Mouse (Mus musculus) CH12.LX (cell line): ENCODE measurements around the gene Cep112. TPM values are rescaled to one million over a fixed set of nuclear protein-coding genes. Genes with fewer than 3 reads are reported as not detected.

Experiments used
- DNase-seq: peaks from one replicate; pipeline ENCODE4 v3.0.0-alpha.2; 2013; ENCODE audit errors: extremely low read depth
- H3K27ac ChIP-seq: 2 replicates; pipeline ENCODE4 v1.5.1; 2012; ENCODE audit warnings: low read depth, mild to moderate bottlenecking, control low read depth, moderate library complexity; ENCODE audit not compliant: insufficient read depth
- H3K27me3 ChIP-seq: replicated peaks from 2 replicates; pipeline ENCODE3; 2012; ENCODE audit warnings: inconsistent platforms
- H3K36me3 ChIP-seq, 2 experiments: replicated peaks in 1 of 2; 2 replicates each; pipeline versions ENCODE3 to v1.6.1; 2012; ENCODE audit warnings: inconsistent platforms in 1 of 2, low read length in 1 of 2, mild to moderate bottlenecking in 1 of 2, mixed read lengths in 1 of 2, moderate library complexity in 1 of 2; ENCODE audit not compliant: control insufficient read depth in 1 of 2, insufficient read depth in 1 of 2
- H3K4me1 ChIP-seq, 2 experiments: 2 replicates each; pipeline ENCODE4 v1.6.1; 2012; ENCODE audit warnings: inconsistent platforms in 1 of 2, moderate library complexity in 1 of 2; ENCODE audit not compliant: insufficient read depth in 2 of 2, control insufficient read depth in 1 of 2
- H3K4me2 ChIP-seq: 2 replicates; pipeline ENCODE4 v1.6.1; 2012; ENCODE audit warnings: low read depth, mild to moderate bottlenecking, control low read depth; ENCODE audit not compliant: poor library complexity, insufficient read depth, severe bottlenecking
- H3K4me3 ChIP-seq, 3 experiments: fragments of 150-350 bp in 1 of 3; sonication (generic) in 1 of 3; replicated peaks in 1 of 3; 2 replicates each; pipeline versions ENCODE3 to v1.5.1; 2011 to 2012; ENCODE audit warnings: low read depth in 2 of 3, low read length in 2 of 3, mild to moderate bottlenecking in 2 of 3, moderate library complexity in 2 of 3, control low read depth in 1 of 3, improper control_type of control experiment in 1 of 3, inconsistent platforms in 1 of 3, mixed read lengths in 1 of 3; ENCODE audit not compliant: poor library complexity in 1 of 3
- H3K79me2 ChIP-seq: replicated peaks from 2 replicates; pipeline ENCODE4 v1.6.1; 2012; ENCODE audit warnings: mild to moderate bottlenecking, moderate library complexity; ENCODE audit not compliant: control insufficient read depth, poor library complexity, insufficient read depth, severe bottlenecking; ENCODE audit errors: extremely low read depth
- H3K9ac ChIP-seq: 2 replicates; pipeline ENCODE4 v1.6.1; 2012; ENCODE audit warnings: low read depth, mild to moderate bottlenecking, control low read depth, moderate library complexity; ENCODE audit not compliant: insufficient read depth
- H3K9me3 ChIP-seq: replicated peaks from 2 replicates; pipeline ENCODE3; 2012; ENCODE audit warnings: low read length, inconsistent platforms, mixed read lengths
- CHD1 ChIP-seq: IDR thresholded peaks from 2 replicates; pipeline ENCODE4 v1.6.1; 2012; ENCODE audit warnings: low read depth, low read length, improper control_type of control experiment, inconsistent platforms
- CHD2 ChIP-seq: IDR thresholded peaks from 2 replicates; pipeline ENCODE4 v1.6.1; 2011; ENCODE audit warnings: low read length, improper control_type of control experiment
- GABPA ChIP-seq: IDR thresholded peaks from 2 replicates; pipeline ENCODE4 v1.6.1; 2012; ENCODE audit warnings: low read depth, low read length, improper control_type of control experiment, inconsistent platforms; ENCODE audit not compliant: insufficient replicate concordance
- HCFC1 ChIP-seq: IDR thresholded peaks from 2 replicates; pipeline ENCODE4 v1.6.1; 2012; ENCODE audit warnings: low read depth, mild to moderate bottlenecking, inconsistent platforms, low read length, improper control_type of control experiment
- IRF4 ChIP-seq: IDR thresholded peaks from 2 replicates; pipeline ENCODE4 v1.6.1; 2014; ENCODE audit warnings: low read depth, mild to moderate bottlenecking, inconsistent platforms, low read length, improper control_type of control experiment
- KAT2A ChIP-seq: IDR thresholded peaks from 2 replicates; pipeline ENCODE4 v1.6.1; 2012; ENCODE audit warnings: low read length, improper control_type of control experiment, inconsistent platforms; ENCODE audit not compliant: insufficient replicate concordance
- MAX ChIP-seq: IDR thresholded peaks from 2 replicates; pipeline ENCODE4 v1.6.1; 2011; ENCODE audit warnings: low read length, improper control_type of control experiment
- MAZ ChIP-seq: IDR thresholded peaks from 2 replicates; pipeline ENCODE4 v1.6.1; 2012; ENCODE audit warnings: low read depth, mild to moderate bottlenecking, inconsistent platforms, low read length, improper control_type of control experiment, moderate library complexity
- MXI1 ChIP-seq: IDR thresholded peaks from 2 replicates; pipeline ENCODE4 v1.6.1; 2011; ENCODE audit warnings: mild to moderate bottlenecking, low read depth, low read length, improper control_type of control experiment
- MYC ChIP-seq: IDR thresholded peaks from 2 replicates; pipeline ENCODE4 v1.6.1; 2011; ENCODE audit warnings: low read depth, mild to moderate bottlenecking, improper control_type of control experiment, low read length
- NRF1 ChIP-seq: IDR thresholded peaks from 2 replicates; pipeline ENCODE4 v1.6.1; 2014; ENCODE audit warnings: low read depth, mild to moderate bottlenecking, inconsistent platforms, low read length, improper control_type of control experiment, moderate library complexity
- POLR2A ChIP-seq: IDR thresholded peaks from 2 replicates; pipeline ENCODE4 v1.6.1; 2011; ENCODE audit warnings: low read depth, mild to moderate bottlenecking, improper control_type of control experiment, low read length
- SMC3 ChIP-seq: IDR thresholded peaks from 2 replicates; pipeline ENCODE4 v1.6.1; 2011; ENCODE audit warnings: low read depth, low read length, improper control_type of control experiment
- UBTF ChIP-seq: IDR thresholded peaks from 2 replicates; pipeline ENCODE4 v1.6.1; 2012; ENCODE audit warnings: low read depth, mild to moderate bottlenecking, inconsistent platforms, low read length, improper control_type of control experiment, moderate library complexity
- ZNF384 ChIP-seq: IDR thresholded peaks from 2 replicates; pipeline ENCODE4 v1.6.1; 2012; ENCODE audit warnings: low read depth, low read length, improper control_type of control experiment, inconsistent platforms
- dilution Hi-C: fragments of 300-500 bp; cut with MboI; formaldehyde crosslinking; loops from 2 replicates; pipeline ENCODE4 v1.14.3; 2020; ENCODE audit warnings: low sequenced_read_pairs; ENCODE audit not compliant: extremely low pct_unique_long_range_greater_than_20kb, extremely low pct_ligation_motif_present
- in situ Hi-C: fragments of 300-500 bp; cut with MboI; formaldehyde crosslinking; loops from 3 replicates; pipeline ENCODE4 v1.14.3; 2019; ENCODE audit warnings: low sequenced_read_pairs, low pct_ligation_motif_present, low pct_unique_long_range_greater_than_20kb, mixed read lengths
- polyA plus RNA-seq: library from polyadenylated mRNA; unstranded; fragments of >175 nt; gene quantifications from 2 replicates; pipeline ENCODE4 v1.2.1, GENCODE M21; 2012; ENCODE audit warnings: low read depth; ENCODE audit not compliant: insufficient read length
- total RNA-seq, 2 experiments: library from RNA; depleted of rRNA; stranded (reverse); fragments of 300-350 nt in 1 of 2; fragments of >200 nt in 1 of 2; gene quantifications; 2 replicates each; pipeline ENCODE4 v1.2.3; 2012 to 2014

The Cep112 gene
- total and polyA plus RNA-seq, 3 experiments, result 0.93 to 1.4 (median 1.3) TPM

- H3K4me2 ChIP-seq, result no peak overlapping the region
- dilution Hi-C loops, result no loop called here
- no peaks in the 10 kb centered on the region for H3K79me2 ChIP-seq
- H3K9me3 ChIP-seq, result peaks cover 3% of the 10 kb centered on the region
- in situ Hi-C loops, result no loop called here
- TF ChIP-seq UBTF, result no peak
- no peak for TF ChIP-seq CHD2
- TF ChIP-seq MAX, result no peak
- no peak for TF ChIP-seq IRF4
- no peak for TF ChIP-seq GABPA
- TF ChIP-seq NRF1, result no peak
- TF ChIP-seq KAT2A, result no peak
- TF ChIP-seq SMC3, result no peak
- no peak for TF ChIP-seq ZNF384
- TF ChIP-seq CHD1, result no peak
- TF ChIP-seq HCFC1, result no peak
- no peak for TF ChIP-seq POLR2A
- TF ChIP-seq MXI1, result no peak
- no peaks in the 10 kb centered on the region for H3K36me3 ChIP-seq
- no peak overlapping the region for H3K9ac ChIP-seq
- DNase-seq, result no peak
- peaks cover 3 to 22% of the 10 kb centered on the region in 2 experiments; a peak in 2 of 4 replicates for H3K4me1 ChIP-seq
- no peaks in the 10 kb centered on the region for H3K27me3 ChIP-seq
- H3K4me3 ChIP-seq, result no peak overlapping the region
- no peak overlapping the region for H3K27ac ChIP-seq
Observed at GRCm38 (mm10) chr11:108385666-108386024, 39.3 kb upstream of the Cep112 start.

GRCm38 (mm10) chr11:108395061-108395460 is 29.9 kb upstream of the Cep112 start:
- Histone ChIP-seq H3K79me2 (no peaks in the 10 kb centered on the region), H3K27ac (no peak overlapping the region), H3K4me3 (no peak overlapping the region), H3K27me3 (peaks cover 2% of the 10 kb centered on the region), H3K4me1 (no peaks in the 10 kb centered on the region), H3K4me2 (no peak overlapping the region), H3K9ac (no peak overlapping the region), H3K36me3 (no peaks in the 10 kb centered on the region), H3K9me3 (no peaks in the 10 kb centered on the region)
- DNase-seq, result no peak
- dilution Hi-C loops (no loop called here), in situ Hi-C loops (no loop called here)
- TF ChIP-seq MYC (no peak), HCFC1 (no peak), MXI1 (no peak), MAZ (no peak)
